Mouse (Mus musculus): Measurements from ENCODE around the gene Colec11. TPM values are rescaled to one million over a fixed set of nuclear protein-coding genes. Genes with fewer than 3 reads are reported as not detected.

Colec11 gene
- under 1 TPM in 3 of 4 experiments, not detected in 1; 0.29 to 0.46 (median 0.34) TPM for total RNA-seq (2022)

GRCm38 (mm10) chr12:28623195-28623594 is at the start of gene Colec11:
Colec11 (minus strand) TSS chr12:28623377.
- DNase-seq (ENCODE audit: low spot score in 2 of 2): no peak

GRCm38 (mm10) chr12:28667287-28667686 is 44.1 kb upstream of the Colec11 start:
- DNase-seq (ENCODE audit: low spot score in 2 of 2): no peak

- DNase-seq (ENCODE audit: low spot score in 2 of 2): no peak
Measured at GRCm38 (mm10) chr12:28666734-28667133, 43.6 kb upstream of the Colec11 start.

DNA sequence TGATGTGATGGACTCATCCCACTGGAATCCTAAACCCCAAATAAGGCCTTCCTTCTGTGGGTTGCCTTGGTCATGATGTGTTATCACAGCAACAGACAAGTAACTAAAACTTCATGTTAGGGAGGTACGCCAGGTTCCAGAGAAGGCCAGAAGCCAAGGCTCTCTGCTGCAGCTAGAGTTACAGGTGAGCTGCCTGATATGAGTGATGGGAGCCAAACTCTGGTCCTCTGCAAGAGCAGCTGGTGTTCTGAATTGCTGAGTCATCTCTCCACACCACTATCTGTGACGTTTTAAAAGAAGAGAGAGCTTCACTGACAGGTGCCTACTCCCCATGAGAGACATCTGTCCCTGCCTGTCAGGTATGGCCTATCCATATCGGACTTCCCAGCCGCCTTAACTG is 39.5 kb upstream of the Colec11 start:
- peak in 1 of 2 experiments; percentile 13 for DNase-seq (ENCODE audit: low spot score in 2 of 2)

GRCm38 (mm10) chr12:28649141-28650110 is 26.2 kb upstream of the Colec11 start, which contains the start of gene Rnaseh1:
Rnaseh1 (plus strand) TSS chr12:28649602.
- peak; percentile 70 to 75 for DNase-seq (ENCODE audit: low spot score in 2 of 2)

DNA sequence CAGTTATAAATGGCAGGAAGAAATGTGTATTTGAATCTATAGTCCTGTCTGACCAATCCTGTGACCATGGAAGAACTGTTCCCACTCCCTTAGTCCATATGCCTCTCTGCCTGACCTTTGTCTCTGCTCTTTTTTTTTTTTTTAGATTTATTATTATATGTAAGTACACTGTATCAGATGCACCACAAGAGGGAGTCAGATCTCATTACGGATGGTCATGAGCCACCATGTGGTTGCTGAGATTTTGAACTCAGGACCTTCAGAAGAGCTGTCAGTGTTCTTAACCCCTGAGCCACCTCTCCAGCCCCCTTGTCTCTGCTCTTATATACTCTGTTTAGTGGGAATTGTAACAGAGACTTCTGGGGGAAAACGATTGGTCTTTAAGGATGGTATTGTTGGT is 15.6 kb upstream of the Colec11 start:
- DNase-seq (ENCODE audit: low spot score in 2 of 2): no peak

DNA sequence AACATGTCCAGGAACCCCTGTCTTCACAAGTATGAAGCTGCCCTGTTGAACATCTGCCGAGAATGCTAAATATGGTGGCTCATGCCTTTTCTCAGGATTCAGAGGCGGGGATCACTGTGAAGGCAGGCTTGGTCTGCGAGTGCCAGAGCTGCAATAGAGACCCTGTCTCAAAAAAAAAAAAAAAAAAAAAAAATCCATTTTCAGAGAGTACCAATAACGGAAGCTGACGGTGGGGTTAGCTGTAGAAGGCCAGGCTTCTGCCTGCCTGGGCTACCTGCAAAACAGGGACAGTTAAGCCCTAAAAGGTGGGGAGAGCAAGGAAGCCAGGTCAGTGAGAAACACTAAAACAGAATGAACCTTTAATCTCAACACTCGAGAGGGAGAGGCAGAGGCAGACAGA is 13.4 kb upstream of the Colec11 start:
- no peak for DNase-seq (ENCODE audit: low spot score in 2 of 2)

DNA sequence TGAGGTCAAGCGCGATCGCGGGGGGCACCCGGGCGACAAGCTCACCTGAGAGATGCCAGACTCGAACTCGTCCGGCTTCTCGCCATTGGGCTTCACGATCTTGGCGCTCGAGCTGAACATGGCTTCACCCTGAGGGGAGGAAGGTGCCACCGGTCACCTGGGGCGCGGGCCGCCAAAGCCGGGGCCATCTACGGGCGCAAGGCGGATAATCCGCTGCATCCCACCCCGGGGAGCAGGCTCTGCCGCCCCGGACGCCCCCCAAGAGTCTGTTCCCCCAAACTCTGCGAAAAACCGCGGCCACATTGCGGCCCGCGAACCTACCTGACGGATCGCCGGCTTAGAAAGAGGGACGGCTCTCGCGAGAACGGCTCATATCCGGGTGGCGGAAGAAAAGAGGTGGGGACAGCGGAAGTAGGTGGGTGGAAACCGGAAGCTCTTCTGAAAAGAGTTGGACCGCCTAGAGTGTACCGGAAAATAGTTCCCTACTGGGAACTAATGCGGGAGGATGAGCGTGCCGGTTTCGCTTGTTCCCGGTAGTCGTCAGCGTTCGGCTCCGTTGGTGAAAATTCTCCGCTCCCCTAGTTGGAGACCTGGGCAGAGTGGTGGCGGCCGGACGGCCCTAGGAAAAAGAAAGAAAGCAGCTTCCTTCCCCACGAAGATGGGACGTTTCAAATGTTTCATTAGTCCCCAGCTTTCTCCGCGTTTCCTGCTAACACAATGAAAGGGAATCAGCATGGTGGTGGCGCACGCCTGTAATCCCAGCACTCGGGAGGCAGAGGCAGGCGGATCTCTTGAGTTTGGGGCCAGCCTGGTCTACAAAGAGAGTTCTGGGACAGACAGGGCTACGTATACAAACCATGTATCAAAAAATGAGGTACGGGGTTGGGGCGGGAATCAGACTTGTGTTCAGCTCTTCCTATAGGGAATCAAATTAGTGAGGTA is 12.6 kb upstream of the Colec11 start, which contains the start of gene Rps7:
Gene Rps7, minus strand, starts transcription at position 419 of the 942 bp plus-strand sequence.
- DNase-seq (ENCODE audit: low spot score in 2 of 2): peak; percentile 86 to 88

GRCm38 (mm10) chr12:28635058-28635534 is 11.9 kb upstream of the Colec11 start:
- DNase-seq (ENCODE audit: low spot score in 2 of 2): no peak

- no peak for DNase-seq (ENCODE audit: low spot score in 2 of 2)
Measured at GRCm38 (mm10) chr12:28628436-28628835, 5.3 kb upstream of the Colec11 start.

- DNase-seq (ENCODE audit: low spot score in 2 of 2): no peak
Measured at GRCm38 (mm10) chr12:28627092-28627491, 3.9 kb upstream of the Colec11 start.

DNA sequence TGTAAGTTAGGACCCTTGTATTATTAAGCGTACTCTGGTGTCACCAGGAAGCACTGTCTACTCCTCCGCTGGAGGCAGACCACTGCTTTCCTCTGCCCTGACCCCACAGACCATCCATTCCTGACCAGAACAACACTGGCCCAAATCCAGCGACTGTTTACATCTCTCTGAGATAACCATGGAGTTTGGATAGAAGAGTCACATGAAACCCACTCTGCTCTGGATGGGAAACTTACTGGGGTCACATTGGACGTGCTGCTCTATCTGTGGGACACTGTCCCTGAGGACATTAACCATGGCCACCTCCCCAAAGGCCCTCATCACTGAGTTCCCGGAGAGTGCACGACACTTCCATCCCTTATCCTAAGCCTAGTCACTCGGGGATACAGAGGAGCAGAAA is 2.2 kb upstream of the Colec11 start:
- no peak for DNase-seq (ENCODE audit: low spot score in 2 of 2)

DNA sequence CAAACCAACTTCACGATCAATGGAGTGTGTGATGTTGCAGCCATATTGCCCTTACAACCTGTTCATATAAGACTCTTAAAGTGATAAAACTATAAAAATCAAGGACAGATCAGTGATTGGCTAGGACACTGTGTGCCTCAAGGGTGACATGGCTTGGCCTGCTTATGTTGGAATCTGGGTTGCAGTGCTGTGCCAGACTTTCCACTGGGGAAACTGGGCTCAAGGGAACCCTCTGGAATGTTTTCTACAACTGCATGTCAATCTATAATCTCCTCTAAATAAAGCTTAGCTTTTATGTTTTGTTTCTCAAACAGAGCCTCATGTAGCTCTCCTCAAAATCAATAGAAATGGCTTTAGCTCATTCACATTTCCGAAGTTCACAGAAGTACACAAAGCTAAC is 1.1 kb upstream of the Colec11 start:
- DNase-seq (ENCODE audit: low spot score in 2 of 2): no peak

DNA sequence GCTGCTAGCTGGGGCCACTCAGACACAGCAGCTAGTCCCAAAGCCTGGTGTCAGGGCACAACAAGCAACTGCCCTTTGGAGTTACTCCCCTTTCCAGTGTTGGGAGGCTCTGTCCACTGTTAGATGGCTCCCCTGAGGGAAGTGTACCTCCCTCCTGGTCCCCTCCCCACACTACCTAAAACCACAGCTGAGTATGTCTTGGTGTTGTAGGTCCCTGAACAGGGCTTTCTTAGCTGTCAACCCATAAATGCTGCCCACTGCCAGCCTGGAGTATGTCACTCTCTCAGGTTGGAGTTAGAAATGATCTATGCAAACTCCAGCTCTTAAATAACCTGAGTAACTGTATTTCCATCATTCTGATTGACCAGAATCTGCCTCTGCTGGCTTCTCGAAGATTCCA is 536 bp downstream of the Colec11 start:
- DNase-seq (ENCODE audit: low spot score in 2 of 2): no peak

GRCm38 (mm10) chr12:28622167-28622532 is 1.0 kb downstream of the Colec11 start:
- DNase-seq (ENCODE audit: low spot score in 2 of 2): no peak

DNA sequence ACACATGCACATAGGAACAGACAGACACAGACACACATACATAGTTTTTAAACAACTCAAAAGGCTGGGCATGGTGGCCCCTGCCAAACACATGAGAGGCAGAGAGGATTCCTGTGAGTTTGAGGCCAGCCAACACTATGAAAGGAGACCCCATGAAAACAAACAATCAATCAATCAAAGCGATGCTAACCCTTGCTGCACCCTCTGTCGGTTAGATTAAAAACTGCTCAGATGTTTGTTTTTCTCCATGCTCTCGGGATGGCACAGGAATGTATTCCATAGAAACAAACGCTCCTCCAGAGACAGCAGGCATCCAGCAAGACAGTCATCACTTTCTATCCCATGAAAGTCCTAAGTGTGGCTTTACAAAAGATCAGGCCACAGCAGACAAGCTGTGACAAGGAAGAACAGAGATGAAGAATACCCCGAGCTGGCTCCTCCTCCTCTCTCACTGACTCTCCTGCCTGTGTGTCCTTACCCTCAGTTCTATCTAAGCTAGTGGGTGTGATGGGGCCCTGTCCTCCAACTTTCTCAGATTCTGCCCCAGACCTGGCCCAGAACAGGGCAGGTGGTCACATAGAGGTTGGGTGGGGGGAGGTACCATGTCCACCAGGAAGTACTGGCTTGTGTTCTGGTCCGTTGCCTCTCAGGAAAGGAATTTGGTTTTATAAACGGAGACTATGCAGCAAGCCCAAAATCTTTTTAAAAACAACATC is 1.6 kb downstream of the Colec11 start:
- no peak for DNase-seq (ENCODE audit: low spot score in 2 of 2)

DNA sequence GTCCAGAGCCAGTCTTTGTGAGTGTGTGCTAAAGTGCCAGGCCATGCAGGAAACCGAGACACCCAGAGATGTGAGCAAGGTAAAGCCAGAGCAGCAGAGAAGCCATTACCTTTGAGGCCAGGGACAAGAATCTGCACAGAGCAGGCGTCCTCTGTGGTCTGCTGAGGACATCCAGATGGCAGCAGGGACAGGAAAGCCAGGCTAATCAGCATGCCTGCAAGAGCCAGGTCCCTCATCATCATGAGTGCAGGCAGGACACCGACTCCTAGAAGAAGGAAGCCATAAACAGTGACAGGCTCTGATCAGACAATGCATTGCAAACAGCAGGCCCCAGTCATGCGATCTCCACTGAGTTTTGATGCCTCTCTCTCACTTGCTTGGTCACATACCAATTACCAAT is 5.9 kb downstream of the Colec11 start:
- no peak for DNase-seq (ENCODE audit: low spot score in 2 of 2)

GRCm38 (mm10) chr12:28614401-28614800 is 8.8 kb downstream of the Colec11 start:
- DNase-seq (ENCODE audit: low spot score in 2 of 2): no peak

DNA sequence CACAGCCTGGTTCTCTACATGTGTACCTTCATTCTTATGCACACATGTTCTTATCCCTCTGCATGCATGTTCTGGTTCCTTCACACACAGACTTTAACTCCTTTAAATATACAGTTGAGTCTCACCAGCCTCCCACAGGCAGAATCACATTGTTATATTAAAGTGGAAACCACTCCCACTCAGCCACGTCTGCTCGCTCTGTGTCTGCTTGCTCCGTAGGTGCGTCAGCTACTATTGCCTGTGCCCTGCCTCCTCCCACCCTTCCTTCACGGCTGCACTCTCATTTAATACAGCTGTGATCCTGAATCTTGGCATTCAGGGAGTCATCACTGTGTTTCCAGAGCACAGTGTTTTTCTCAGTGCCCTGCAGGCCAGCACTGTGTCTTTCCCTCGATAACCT is 10.8 kb downstream of the Colec11 start:
- DNase-seq (ENCODE audit: low spot score in 2 of 2): no peak

DNA sequence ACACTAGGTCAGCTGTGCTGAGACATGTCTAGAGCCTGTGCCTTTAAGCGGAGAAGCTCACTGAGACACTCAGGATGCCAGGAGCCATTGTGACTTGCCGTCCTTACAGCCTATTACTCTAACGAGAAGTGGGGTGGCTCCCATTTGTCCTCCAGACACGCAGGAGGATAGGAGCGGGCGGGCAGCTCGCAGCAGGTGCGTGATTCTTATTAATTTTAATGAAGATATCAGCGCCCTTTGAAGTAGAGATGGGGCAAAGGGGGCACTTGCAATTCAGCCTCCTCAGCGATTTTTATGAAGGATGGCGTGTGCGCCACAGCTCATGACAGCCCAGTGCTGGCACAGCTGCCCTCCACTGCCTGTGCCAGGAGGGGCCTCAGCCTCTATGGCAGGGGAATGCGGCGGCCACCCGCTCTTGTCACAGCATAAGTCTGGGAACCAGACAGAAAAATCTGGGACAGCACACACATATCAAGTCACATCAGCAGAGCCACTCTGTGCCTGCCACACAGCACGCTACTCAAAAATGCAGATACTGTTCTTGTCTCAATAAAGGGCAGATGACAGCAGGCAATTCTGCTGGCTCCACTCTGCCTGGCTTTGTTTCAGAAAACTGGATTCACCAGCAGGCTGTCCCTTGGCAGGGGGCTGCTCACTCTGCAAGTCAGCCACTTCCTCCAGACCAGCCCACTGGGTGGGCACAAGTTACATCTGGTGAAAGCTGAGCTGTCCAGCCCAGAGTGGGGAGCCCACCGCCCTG is 15.5 kb downstream of the Colec11 start:
- DNase-seq (ENCODE audit: low spot score in 2 of 2): no peak

Data from gastrocnemius, adult 8-10 months (tissue).